Mouse (Mus musculus): ENCODE results near the gene Tnfaip1. TPM values are rescaled to one million over a fixed set of nuclear protein-coding genes. Genes with fewer than 3 reads are reported as not detected.

The Tnfaip1 gene
- polyA plus RNA-seq, 1 experiment from 2014 or later = 59.2 TPM

- peak within 1 kb of the TSS; percentile 85 for H3K9ac ChIP-seq
- DNase-seq (ENCODE audit: low spot score) (peak; percentile 96), ATAC-seq (ENCODE audit: low FRiP score) (peak; percentile 97)
- H3K4me1 ChIP-seq (replicated peaks; ENCODE audit: control insufficient read depth, insufficient read depth, low read length) = peaks cover 31% of the 10 kb centered on the region
- H3K36me3 ChIP-seq (replicated peaks; ENCODE audit: control insufficient read depth, insufficient read depth) = no peaks in the 10 kb centered on the region
- peak within 1 kb of the TSS; percentile 79 for H3K4me2 ChIP-seq (replicated peaks)
- WGBS = 3% methylated on average over 36 of the region's 36 CpGs
- H3K4me3 ChIP-seq (replicated peaks; ENCODE audit: low read length) = peak within 1 kb of the TSS; percentile 79
- no peaks in the 10 kb centered on the region for H3K9me3 ChIP-seq (ENCODE audit: control insufficient read depth, low read length)
- H3K27ac ChIP-seq = peak within 1 kb of the TSS; percentile 94
- H3K27me3 ChIP-seq (ENCODE audit: control insufficient read depth, insufficient read depth, low read length) = peaks cover 7% of the 10 kb centered on the region; the same call in 1 of the 2 replicates
Observed at GRCm38 (mm10) chr11:78497544-78498522, 38.3 kb downstream of the Tnfaip1 start, which contains the start of gene Sarm1. Sarm1 (minus strand) TSS chr11:78497754.

GRCm38 (mm10) chr11:78497071-78497541 is 39.0 kb downstream of the Tnfaip1 start:
- H3K4me3 ChIP-seq (replicated peaks; ENCODE audit: low read length) = peak overlapping the region; percentile 79
- H3K4me1 ChIP-seq (replicated peaks; ENCODE audit: control insufficient read depth, insufficient read depth, low read length) = peaks cover 31% of the 10 kb centered on the region
- ATAC-seq (ENCODE audit: low FRiP score) (peak; percentile 83), DNase-seq (ENCODE audit: low spot score) (peak; percentile 62)
- peak overlapping the region; percentile 94 for H3K27ac ChIP-seq
- no peaks in the 10 kb centered on the region for H3K9me3 ChIP-seq (ENCODE audit: control insufficient read depth, low read length)
- no peaks in the 10 kb centered on the region for H3K36me3 ChIP-seq (replicated peaks; ENCODE audit: control insufficient read depth, insufficient read depth)
- H3K4me2 ChIP-seq (replicated peaks) = peak overlapping the region; percentile 79
- WGBS = under 1% methylated on average over 44 of the region's 44 CpGs
- peak overlapping the region; percentile 85 for H3K9ac ChIP-seq
- H3K27me3 ChIP-seq (ENCODE audit: control insufficient read depth, insufficient read depth, low read length) = peaks cover 7% of the 10 kb centered on the region; the same call in 1 of the 2 replicates

DNA sequence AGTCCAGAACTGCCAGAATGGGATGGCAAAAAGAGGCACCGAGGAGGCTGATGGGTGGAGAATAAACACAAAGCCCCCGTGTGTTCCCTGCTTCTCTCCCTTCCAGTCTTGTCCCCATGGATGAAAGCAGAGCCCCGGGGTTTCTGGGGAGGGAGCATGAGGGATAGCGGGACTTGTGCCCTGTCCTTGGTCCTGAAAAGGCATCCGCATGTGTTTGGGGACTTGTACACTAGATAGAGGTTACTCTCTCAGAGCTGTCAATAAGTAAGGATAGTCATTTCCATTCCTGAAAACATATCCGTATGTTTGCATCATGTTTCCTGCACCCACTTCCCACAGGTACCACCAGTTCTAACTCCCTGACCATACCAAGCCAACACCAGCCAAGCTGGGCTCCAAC is 40.2 kb downstream of the Tnfaip1 start:
- Histone ChIP-seq H3K36me3 (replicated peaks; ENCODE audit: control insufficient read depth, insufficient read depth) (no peaks in the 10 kb centered on the region), H3K4me1 (replicated peaks; ENCODE audit: control insufficient read depth, insufficient read depth, low read length) (peaks cover 34% of the 10 kb centered on the region), H3K9ac (peak overlapping the region; percentile 85), H3K27ac (no peak overlapping the region), H3K27me3 (ENCODE audit: control insufficient read depth, insufficient read depth, low read length) (peaks cover 12% of the 10 kb centered on the region; the same call in 1 of the 2 replicates), H3K9me3 (ENCODE audit: control insufficient read depth, low read length) (no peaks in the 10 kb centered on the region), H3K4me3 (replicated peaks; ENCODE audit: low read length) (peak overlapping the region; percentile 79), H3K4me2 (replicated peaks) (peak overlapping the region; percentile 79)
- 4% methylated on average over 6 of the region's 6 CpGs for WGBS
- DNase-seq (ENCODE audit: low spot score) (no peak), ATAC-seq (ENCODE audit: low FRiP score) (no peak)

DNA sequence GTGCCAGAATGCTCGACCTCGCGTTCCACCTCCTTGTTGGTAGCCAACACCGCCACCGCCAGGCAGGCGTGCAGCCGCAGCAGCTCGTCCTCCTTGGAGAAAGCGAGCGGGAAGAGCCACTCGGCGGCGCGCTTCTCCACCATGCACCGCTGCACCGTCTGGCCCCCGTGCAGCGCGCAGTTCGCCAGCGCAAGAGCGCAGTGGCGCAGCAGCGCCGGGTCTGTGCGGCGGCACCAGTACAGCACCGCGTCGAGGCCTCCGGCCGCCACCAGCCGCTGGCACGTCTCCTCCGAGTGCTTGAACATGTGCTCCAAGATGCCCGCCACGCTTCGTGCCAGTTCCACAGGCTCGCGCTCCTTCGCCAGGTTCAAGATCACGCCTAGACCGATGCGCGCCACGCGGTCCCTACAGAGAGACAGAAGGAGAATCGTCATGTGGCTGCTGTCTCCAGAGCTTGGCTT is 45.3 kb downstream of the Tnfaip1 start:
- Histone ChIP-seq H3K4me3 (replicated peaks; ENCODE audit: low read length) (peak overlapping the region; percentile 9), H3K36me3 (replicated peaks; ENCODE audit: control insufficient read depth, insufficient read depth) (peaks cover 30% of the 10 kb centered on the region), H3K27ac (no peak overlapping the region), H3K9ac (peak overlapping the region; percentile 35; the same call in 1 of the 2 replicates), H3K4me2 (replicated peaks) (peak overlapping the region; percentile 44), H3K4me1 (replicated peaks; ENCODE audit: control insufficient read depth, insufficient read depth, low read length) (peaks cover 27% of the 10 kb centered on the region), H3K9me3 (ENCODE audit: control insufficient read depth, low read length) (no peaks in the 10 kb centered on the region), H3K27me3 (ENCODE audit: control insufficient read depth, insufficient read depth, low read length) (peaks cover 28% of the 10 kb centered on the region; the same call in 1 of the 2 replicates)
- ATAC-seq (ENCODE audit: low FRiP score) = peak; percentile 71; the same call in 1 of the 2 replicates
- 10% methylated on average over 48 of the region's 48 CpGs for WGBS
- peak; percentile 64 for DNase-seq (ENCODE audit: low spot score)

- peak; percentile 83 for DNase-seq (ENCODE audit: low spot score)
- Histone ChIP-seq H3K9ac (no peak overlapping the region), H3K36me3 (replicated peaks; ENCODE audit: control insufficient read depth, insufficient read depth) (peaks cover 53% of the 10 kb centered on the region), H3K4me3 (replicated peaks; ENCODE audit: low read length) (no peak overlapping the region), H3K4me2 (replicated peaks) (no peak overlapping the region), H3K4me1 (replicated peaks; ENCODE audit: control insufficient read depth, insufficient read depth, low read length) (0 out of 2 replicates have a peak, but pooled peaks cover 11% of the 10 kb centered on the region), H3K9me3 (ENCODE audit: control insufficient read depth, low read length) (no peaks in the 10 kb centered on the region), H3K27ac (no peak overlapping the region), H3K27me3 (ENCODE audit: control insufficient read depth, insufficient read depth, low read length) (peaks cover 28% of the 10 kb centered on the region; the same call in 1 of the 2 replicates)
- 4% methylated on average over 8 of the region's 8 CpGs for WGBS
- peak; percentile 24; the same call in 1 of the 2 replicates for ATAC-seq (ENCODE audit: low FRiP score)
Observed at GRCm38 (mm10) chr11:78488168-78488567, 48.0 kb downstream of the Tnfaip1 start.

DNA sequence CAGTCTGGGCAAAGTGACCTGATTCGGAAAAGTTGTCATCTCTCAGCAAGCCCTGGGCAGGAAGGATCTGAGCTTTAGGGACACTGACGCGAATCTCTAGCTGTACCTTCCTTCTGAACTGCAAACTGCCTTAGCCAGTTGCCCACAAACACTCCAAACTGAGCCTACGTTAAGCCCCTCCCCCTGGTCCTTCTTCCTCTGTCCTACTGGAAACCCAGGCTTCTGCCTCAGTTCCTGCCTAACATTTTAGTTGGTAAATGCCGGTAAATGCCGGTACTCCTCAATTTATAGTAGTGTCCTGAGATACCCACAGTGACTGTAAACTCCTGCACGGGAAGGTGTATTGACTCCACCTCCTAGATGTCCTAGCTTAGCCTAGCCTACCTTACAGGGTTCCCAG is 52.5 kb downstream of the Tnfaip1 start:
- WGBS = 70% methylated on average over 7 of the region's 7 CpGs

DNA sequence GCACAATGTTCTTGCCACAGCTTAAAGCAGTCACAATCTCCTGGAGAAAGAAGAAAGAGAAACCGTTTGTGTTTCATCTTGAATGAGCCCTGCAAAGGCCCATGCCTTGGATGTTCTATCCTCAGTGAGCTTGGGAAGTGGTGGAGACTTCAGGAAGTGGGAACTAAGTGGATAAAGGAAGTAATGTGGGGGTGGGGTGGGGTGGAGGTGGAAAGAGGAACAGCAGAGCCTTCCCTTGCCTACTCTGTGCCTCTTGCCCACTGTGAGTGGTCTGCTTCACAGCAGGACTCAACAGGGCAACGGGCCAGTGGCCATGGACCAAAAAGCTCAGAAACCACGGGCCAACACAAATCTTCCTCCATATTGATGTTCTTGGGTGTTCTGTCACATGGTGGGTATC is 60.8 kb downstream of the Tnfaip1 start:
- Histone ChIP-seq H3K9me3 (ENCODE audit: control insufficient read depth, low read length) (no peaks in the 10 kb centered on the region), H3K4me2 (replicated peaks) (no peak overlapping the region), H3K4me1 (replicated peaks; ENCODE audit: control insufficient read depth, insufficient read depth, low read length) (no peaks in the 10 kb centered on the region), H3K27ac (no peak overlapping the region), H3K36me3 (replicated peaks; ENCODE audit: control insufficient read depth, insufficient read depth) (peaks cover 37% of the 10 kb centered on the region), H3K4me3 (replicated peaks; ENCODE audit: low read length) (no peak overlapping the region), H3K9ac (no peak overlapping the region), H3K27me3 (ENCODE audit: control insufficient read depth, insufficient read depth, low read length) (no peaks in the 10 kb centered on the region)
- DNase-seq (ENCODE audit: low spot score) = no peak
- ATAC-seq (ENCODE audit: low FRiP score) = no peak
- 73% methylated on average over 3 of the region's 3 CpGs for WGBS

More for the DNA sequence above, 52.5 kb downstream of the Tnfaip1 start:
- no peak overlapping the region for H3K27ac ChIP-seq
- H3K4me3 ChIP-seq (replicated peaks; ENCODE audit: low read length) = no peak overlapping the region
- H3K4me2 ChIP-seq (replicated peaks) = no peak overlapping the region
- ATAC-seq (ENCODE audit: low FRiP score) = no peak
- H3K4me1 ChIP-seq (replicated peaks; ENCODE audit: control insufficient read depth, insufficient read depth, low read length) = 0 out of 2 replicates have a peak, but pooled peaks cover 2% of the 10 kb centered on the region
- no peaks in the 10 kb centered on the region for H3K9me3 ChIP-seq (ENCODE audit: control insufficient read depth, low read length)
- H3K27me3 ChIP-seq (ENCODE audit: control insufficient read depth, insufficient read depth, low read length) = peaks cover 9% of the 10 kb centered on the region; the same call in 1 of the 2 replicates
- peaks cover 82% of the 10 kb centered on the region for H3K36me3 ChIP-seq (replicated peaks; ENCODE audit: control insufficient read depth, insufficient read depth)
- no peak overlapping the region for H3K9ac ChIP-seq
- no peak for DNase-seq (ENCODE audit: low spot score)

All from hindbrain, embryonic 14.5 days (tissue).